Mouse (Mus musculus) lung, postnatal 4 days (tissue): ENCODE measurements around the gene Wnt1.
A peak's percentile ranks its signal among the peaks of the same experiment; 100 is the strongest.

Experiments used
- DNase-seq, 2 experiments: peaks; one replicate each; pipeline ENCODE4 v3.0.0; 2021

The Wnt1 gene

GRCm38 (mm10) chr15:98778191-98778770, 11.4 kb upstream of the Wnt1 start:
- DNase-seq: no peak

- DNase-seq: no peak
These were observed 10.9 kb upstream of the Wnt1 start for GRCm38 (mm10) chr15:98778806-98779205.

GRCm38 (mm10) chr15:98780075-98780474, 9.6 kb upstream of the Wnt1 start:
- DNase-seq: no peak

DNA sequence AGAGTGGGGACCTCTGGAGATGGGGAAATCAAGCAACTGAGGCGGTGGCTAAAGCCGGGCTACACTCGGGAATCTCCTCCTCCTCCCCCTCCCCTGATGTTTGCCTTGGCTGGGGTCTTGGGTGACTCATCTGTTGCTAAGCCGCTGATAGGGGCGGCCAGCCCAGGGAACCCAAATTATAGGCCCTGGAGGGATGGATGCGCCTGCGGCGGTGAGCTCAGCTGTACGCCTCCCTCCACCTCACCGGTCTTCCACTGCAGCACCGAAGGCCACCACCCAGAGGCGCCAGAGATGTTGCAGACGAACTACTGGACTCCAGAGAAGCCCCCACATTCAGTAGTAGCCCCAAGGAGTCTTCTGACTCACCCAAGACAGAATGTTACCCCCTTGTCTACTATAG, 9.1 kb upstream of the Wnt1 start:
- DNase-seq: peak in 1 of 2 experiments; percentile 40

- DNase-seq: no peak
These were observed 8.5 kb upstream of the Wnt1 start for GRCm38 (mm10) chr15:98781166-98781565.

DNA sequence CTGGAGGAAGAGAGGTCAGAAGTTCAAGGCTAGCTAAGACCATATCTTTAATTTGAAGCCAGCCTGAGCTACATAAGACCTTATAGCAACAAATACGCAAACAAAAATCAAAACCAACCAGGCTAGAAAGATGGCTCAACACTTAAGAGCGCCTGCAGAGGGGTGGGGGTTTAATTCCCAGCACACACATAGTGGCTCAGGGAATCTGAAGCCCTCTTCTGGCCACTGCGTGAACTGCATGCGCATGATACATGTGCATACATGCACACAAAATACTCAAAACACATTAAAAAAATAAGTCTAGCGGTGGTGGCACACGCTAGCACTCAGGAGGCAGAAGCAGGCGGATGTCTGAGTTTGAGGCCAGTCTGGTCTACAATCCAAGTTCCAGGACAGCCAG, 3.9 kb upstream of the Wnt1 start:
- no peak for DNase-seq

- no peak for DNase-seq
These were observed 1.7 kb upstream of the Wnt1 start for GRCm38 (mm10) chr15:98787930-98788329.

DNA sequence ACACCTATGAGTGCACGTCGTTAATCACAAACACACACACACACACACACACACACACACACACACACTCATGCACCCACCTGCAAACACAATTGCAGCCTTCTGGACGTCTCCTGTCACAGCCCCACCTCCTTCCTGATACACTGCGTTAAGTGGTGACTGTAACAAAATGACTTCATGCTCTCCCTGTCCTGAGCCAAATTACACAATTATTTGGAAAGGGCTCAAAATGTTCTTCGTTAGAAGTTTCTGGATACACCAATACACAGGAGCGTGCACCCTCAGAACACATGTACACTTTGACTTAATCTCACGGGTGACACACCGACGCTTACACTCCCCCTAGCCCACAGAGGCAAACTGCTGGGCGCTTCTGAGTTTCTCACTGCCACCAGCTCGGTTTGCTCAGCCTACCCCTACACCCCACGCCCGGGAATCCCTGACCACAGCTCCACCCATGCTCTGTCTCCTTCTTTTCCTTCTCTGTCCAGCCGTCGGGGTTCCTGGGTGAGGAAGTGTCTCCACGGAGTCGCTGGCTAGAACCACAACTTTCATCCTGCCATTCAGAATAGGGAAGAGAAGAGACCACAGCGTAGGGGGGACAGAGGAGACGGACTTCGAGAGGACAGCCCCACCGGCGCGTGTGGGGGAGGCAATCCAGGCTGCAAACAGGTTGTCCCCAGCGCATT, 541 bp upstream of the Wnt1 start:
- DNase-seq: no peak

GRCm38 (mm10) chr15:98790761-98791160, 1.1 kb downstream of the Wnt1 start:
- no peak for DNase-seq

- no peak for DNase-seq
These were observed 1.6 kb downstream of the Wnt1 start for GRCm38 (mm10) chr15:98791221-98791620.

DNA sequence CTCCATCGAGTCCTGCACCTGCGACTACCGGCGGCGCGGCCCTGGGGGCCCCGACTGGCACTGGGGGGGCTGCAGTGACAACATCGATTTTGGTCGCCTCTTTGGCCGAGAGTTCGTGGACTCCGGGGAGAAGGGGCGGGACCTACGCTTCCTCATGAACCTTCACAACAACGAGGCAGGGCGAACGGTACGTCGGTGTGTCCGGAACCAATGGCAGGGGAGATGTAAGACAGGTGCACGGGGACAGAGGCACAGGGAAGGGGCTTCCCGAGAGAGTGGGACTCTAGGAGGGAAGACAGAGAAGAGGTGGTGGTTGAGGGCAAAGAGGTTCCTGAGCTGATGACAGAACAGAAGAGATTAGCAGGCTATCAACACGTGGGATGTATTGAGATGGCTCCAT, 2.1 kb downstream of the Wnt1 start:
- no peak for DNase-seq

DNA sequence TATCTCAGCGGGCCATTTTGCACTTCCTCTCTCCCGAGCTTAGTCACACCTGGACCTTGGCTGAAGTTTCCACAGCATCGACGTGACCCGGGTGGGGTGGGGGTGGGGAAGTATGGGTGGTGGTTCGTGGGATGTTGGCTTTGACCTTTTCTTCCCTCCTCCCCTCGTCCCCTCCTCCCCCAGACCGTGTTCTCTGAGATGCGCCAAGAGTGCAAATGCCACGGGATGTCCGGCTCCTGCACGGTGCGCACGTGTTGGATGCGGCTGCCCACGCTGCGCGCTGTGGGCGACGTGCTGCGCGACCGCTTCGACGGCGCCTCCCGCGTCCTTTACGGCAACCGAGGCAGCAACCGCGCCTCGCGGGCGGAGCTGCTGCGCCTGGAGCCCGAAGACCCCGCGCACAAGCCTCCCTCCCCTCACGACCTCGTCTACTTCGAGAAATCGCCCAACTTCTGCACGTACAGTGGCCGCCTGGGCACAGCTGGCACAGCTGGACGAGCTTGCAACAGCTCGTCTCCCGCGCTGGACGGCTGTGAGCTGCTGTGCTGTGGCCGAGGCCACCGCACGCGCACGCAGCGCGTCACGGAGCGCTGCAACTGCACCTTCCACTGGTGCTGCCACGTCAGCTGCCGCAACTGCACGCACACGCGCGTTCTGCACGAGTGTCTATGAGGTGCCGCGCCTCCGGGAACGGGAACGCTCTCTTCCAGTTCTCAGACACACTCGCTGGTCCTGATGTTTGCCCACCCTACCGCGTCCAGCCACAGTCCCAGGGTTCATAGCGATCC, 2.8 kb downstream of the Wnt1 start:
- DNase-seq: no peak

- no peak for DNase-seq
These were observed 3.6 kb downstream of the Wnt1 start for GRCm38 (mm10) chr15:98793141-98793698.

DNA sequence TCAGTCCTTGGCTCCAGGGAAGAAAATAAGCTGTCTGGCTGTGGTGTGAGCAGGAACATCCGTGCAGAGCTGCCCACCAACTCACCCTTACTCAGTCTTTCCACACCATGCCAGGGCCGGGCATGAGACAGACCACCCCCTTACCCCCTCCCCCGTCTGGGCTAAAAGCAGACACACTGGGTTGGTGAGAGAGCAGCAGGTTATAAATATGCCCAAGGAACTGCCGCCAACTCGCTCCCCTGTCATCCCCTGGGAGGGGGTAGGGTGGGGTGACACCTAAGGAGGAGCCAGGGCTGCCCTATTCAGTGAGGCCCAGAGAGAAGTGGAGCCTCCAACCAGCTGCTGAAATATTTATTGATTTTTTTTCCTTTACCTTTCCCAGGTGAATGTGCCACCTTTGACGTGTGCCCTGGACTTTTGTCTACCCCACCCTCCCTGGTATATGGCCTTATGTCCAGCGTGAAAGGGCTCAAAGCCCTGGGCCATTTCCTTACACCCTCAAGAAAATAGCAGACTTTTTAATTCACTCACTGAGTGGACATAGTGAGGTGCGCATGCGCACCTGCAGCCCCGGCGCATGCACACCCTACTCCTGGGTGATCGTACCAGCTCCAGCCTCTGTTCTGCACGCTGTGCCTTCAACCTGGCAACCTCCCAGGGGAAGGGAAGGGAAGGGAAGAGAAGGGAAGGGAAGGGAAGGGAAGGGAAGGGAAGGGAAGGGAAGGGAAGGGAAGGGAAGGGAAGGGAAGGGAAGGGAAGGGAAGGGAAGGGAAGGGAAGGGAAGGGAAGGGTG, 7.3 kb downstream of the Wnt1 start:
- DNase-seq: no peak

DNA sequence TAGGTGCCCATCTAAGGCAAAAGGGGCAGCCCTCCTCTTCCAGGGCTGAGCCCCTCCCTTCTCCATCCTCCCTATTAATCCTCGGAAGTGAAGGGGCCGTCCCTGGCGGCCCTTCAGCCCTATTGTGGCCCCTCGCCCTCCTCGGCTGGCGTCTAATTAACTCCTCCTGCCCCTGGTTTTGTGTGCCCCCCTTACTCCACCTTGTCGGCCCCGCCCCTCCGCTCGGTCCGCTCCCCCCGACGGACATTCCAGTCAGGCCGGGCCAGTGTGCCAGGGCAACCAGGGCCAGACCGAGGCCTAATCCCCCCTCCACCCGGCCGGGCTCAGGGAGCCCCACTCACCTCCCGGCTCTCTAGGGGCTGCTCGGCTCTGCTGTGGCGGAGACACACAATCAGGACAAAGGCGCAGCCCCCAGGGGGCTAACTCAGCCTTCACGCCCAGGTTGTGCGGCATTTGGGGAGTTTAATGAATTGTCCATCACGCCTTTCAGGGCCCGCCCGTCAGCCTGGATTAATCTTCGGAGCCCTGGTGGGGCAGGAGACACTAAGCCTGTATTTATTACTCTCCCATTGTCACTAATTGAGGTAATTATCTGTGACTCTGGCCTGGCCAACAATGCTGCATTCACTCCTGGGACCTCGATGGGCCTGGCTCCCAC, 8.3 kb downstream of the Wnt1 start:
- DNase-seq: no peak

DNA sequence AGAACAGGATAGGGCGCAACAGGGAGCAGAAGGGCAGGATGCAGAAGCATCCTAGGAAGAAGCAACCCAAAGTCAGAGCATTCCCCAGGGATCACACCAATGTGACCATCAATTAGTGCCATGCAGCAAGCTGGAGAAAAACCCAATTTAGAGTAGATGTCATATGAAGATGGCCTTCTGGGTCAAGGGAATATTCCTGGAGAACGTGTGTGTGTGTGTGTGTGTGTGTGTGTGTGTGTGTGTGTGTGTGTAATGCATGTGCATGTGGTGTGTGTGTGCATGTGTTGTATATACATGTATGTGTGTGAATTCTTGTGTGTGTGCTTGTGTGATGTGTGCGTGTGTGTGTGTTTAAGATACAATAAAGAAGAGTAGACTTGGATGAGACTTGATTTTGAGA, 9.2 kb downstream of the Wnt1 start:
- no peak for DNase-seq

GRCm38 (mm10) chr15:98799396-98799795, 9.7 kb downstream of the Wnt1 start:
- peak; percentile 78 to 89 for DNase-seq

- no peak for DNase-seq
These were observed 13.3 kb downstream of the Wnt1 start for GRCm38 (mm10) chr15:98802926-98803325.

- DNase-seq: peak; percentile 78 to 88
These were observed 14.4 kb downstream of the Wnt1 start for GRCm38 (mm10) chr15:98804054-98804453.

DNA sequence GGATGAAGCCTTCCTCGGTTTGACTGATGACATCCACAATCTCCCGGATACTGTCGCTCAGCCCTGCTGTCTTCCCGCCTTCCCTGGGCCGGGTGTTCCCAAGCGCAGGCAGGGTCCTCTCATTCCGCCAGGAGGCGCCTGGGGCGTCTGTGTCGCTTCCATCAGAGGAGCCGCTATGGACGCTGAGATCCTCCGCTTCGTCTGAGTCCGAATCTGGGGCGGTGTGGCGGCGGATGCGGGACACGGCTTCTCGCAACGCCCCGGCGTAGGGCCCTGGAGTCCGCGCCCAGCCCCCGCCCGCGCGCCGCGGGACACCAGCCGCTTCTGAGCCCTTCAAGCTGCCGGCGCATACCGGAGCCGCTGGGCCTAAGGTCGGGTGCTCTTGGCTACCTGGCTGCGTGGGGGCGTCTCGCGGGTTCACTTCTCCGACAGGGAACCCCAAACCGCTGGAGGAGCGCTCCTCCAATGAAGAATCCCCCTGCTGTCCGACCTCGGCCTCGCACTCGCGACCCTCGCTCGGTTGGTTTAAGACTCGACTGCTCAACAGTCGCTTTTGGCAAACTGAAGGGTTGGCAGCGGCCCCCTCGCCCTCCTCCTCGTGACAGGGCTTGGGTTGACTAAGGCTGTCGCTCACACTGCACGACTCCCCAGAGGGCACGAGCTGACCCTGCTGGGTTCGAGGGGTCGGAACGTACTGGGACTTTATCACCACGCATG, 15.8 kb downstream of the Wnt1 start:
- DNase-seq: peak; percentile 81 to 84

DNA sequence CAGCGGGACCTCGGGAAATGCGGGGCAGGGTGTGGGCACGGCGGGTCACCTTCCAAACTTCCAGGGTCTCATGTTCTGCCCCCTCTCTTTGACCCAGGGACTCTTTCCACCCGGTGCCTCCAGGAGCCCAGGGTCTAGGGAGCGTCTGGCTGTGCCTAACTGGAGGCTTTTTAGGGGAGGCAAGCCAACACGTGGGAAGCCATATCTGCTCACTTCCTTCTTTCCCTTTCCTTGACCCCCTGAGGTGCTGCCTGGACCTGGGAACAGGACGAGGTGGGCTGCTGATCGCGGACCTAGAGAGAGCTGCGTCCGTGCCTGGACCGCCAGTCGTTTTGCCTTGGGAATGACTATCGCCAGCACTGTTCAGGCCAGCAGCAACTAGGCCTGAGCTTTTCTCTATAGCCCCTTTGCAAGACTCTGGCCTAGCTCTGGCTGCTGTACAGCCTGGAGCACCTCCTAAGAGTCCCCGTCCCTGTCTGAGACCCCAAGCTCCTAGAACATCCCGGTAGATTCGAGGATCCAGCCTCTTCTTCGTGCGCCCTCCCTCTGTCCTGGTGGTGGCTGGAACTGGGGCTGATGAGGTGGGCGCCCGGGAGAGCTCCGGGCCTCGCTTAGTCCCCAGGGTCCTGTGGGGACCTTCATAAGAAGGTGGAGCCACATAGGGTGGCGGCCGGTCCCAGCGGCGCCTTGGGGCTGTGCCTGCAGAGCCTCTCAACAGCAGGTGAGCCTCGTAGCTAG, 16.6 kb downstream of the Wnt1 start:
- no peak for DNase-seq
